7 mouse cellular contexts compared by ENCODE assay signal in the genomic region with DNA sequence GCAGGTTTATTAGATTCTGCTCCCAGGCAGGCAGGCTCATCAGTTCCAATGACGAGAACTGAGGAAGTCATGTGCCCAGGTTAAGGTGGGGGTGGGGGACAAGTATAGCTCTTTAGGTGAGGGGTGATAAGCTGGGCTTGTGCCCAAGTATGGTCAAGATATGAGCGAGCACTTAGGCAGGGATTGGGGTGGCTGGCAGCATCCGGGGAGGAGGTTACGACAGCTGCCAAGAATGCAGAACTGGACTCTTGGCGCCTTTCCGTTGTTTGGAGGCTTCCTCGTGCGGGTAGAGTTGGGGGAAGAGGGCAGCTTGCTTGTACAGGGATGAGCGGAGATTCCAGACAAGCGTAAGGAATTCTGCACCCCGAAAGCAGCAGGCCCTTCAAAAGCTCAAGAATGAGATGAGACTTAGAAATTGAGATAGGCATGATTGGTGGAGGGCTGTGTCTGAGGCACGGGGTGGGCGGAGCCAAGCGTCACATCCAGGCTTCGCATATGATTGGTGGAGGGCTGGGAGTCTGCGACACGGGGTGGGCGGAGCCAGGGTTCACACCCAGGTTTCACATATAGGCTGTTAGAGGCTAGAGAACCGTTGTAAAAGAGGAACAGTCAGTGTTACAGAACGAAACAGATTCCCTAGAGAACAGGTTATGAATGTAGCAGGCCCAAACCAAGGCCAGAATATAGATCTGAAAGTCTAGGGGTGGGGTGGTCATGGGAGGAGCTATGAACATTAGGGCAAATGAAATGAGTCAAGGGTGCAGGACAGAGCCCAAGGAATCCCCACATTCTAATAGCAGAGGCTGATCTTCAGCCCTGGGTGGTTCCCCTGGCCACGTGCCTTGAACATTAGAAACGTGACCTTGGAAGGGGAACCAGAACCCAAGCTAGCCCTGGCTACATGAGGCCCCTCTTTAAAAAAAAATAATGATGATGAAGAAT. TPM values are rescaled to one million over a fixed set of nuclear protein-coding genes. Genes with fewer than 3 reads are reported as not detected.
DNase-seq lines count a peak whose midpoint lies in the region; ATAC-seq lines count a peak whose summit lies in the region.

No protein-coding gene starts in this region.

- peak overlapping the region; percentile 14; the same call in 1 of the 2 replicates for H3K9ac ChIP-seq in embryonic facial prominence, embryonic 11.5 days (replicated peaks; ENCODE audit: low read length)
- H3K9ac ChIP-seq in midbrain, embryonic 11.5 days (ENCODE audit: low read length): peak overlapping the region; percentile 7; the same call in 1 of the 2 replicates

- no peaks in the 10 kb centered on the region for H3K4me1 ChIP-seq in embryonic facial prominence, embryonic 11.5 days (ENCODE audit: control insufficient read depth, insufficient read depth, low read length)
- no peaks in the 10 kb centered on the region for H3K4me1 ChIP-seq in midbrain, embryonic 11.5 days (ENCODE audit: control insufficient read depth, insufficient read depth, low read length)

- no peaks in the 10 kb centered on the region for H3K27me3 ChIP-seq in embryonic facial prominence, embryonic 11.5 days (ENCODE audit: control insufficient read depth, insufficient read depth, low read length)
- H3K27me3 ChIP-seq in midbrain, embryonic 11.5 days (ENCODE audit: control insufficient read depth, insufficient read depth, low read length): no peaks in the 10 kb centered on the region

- intact Hi-C loops in left cerebral cortex, postnatal 4 days (cut with DNase I): no loop called here

- DNase-seq in adrenal gland, postnatal 25 days: peak; percentile 64
- DNase-seq in embryonic facial prominence, embryonic 11.5 days (ENCODE audit: low spot score): peak; percentile 82
- DNase-seq in heart, adult 11 months: peak; percentile 99
- peak; percentile 55 for DNase-seq in kidney, adult 11 months
- DNase-seq in left cerebral cortex, postnatal 4 days: peak; percentile 88
- peak; percentile 95 for DNase-seq in midbrain, embryonic 11.5 days (ENCODE audit: low spot score, missing footprints)
- DNase-seq in skeletal muscle tissue, adult 2 months (ENCODE audit: low read depth, low spot score): peak; percentile 71

- H3K27ac ChIP-seq in embryonic facial prominence, embryonic 11.5 days (replicated peaks; ENCODE audit: low read depth, low read length): no peak overlapping the region
- no peak overlapping the region for H3K27ac ChIP-seq in midbrain, embryonic 11.5 days (ENCODE audit: low read depth, low read length)

- 27% methylated on average over 22 of the region's 22 CpGs for WGBS in embryonic facial prominence, embryonic 11.5 days
- WGBS in midbrain, embryonic 11.5 days: 29% methylated on average over 22 of the region's 22 CpGs

- H3K4me3 ChIP-seq in embryonic facial prominence, embryonic 11.5 days (ENCODE audit: low read depth, low read length): peak overlapping the region; percentile 25
- peak overlapping the region; percentile 15 for H3K4me3 ChIP-seq in midbrain, embryonic 11.5 days (ENCODE audit: low read depth, low read length)

- no peaks in the 10 kb centered on the region for H3K36me3 ChIP-seq in embryonic facial prominence, embryonic 11.5 days (replicated peaks; ENCODE audit: control insufficient read depth, insufficient read depth, low read depth, low read length)
- no peaks in the 10 kb centered on the region for H3K36me3 ChIP-seq in midbrain, embryonic 11.5 days (ENCODE audit: control insufficient read depth, insufficient read depth, low read length)

- H3K4me2 ChIP-seq in embryonic facial prominence, embryonic 11.5 days (ENCODE audit: low read depth, low read length): peak overlapping the region; percentile 35
- peak overlapping the region; percentile 36 for H3K4me2 ChIP-seq in midbrain, embryonic 11.5 days

- no peaks in the 10 kb centered on the region for H3K9me3 ChIP-seq in embryonic facial prominence, embryonic 11.5 days (replicated peaks; ENCODE audit: control insufficient read depth, low read length)
- no peaks in the 10 kb centered on the region for H3K9me3 ChIP-seq in midbrain, embryonic 11.5 days (ENCODE audit: control insufficient read depth, low read length)

- peak; percentile 96 for ATAC-seq in embryonic facial prominence, embryonic 11.5 days (replicated peaks; ENCODE audit: insufficient number of reproducible peaks, low FRiP score, low TSS enrichment, low read depth)
- ATAC-seq in midbrain, embryonic 11.5 days (ENCODE audit: low FRiP score): peak; percentile 99

RNA-seq across cellular contexts. Expression of a gene that starts 53.7 kb away (rescaled TPM):
- total RNA-seq in adrenal gland, postnatal 25 days (2021): 18.4 and 19.8 TPM in 2 replicates
- polyA plus RNA-seq in embryonic facial prominence, embryonic 11.5 days (2014; fragmentation: Nextera tagmentation; extraction: Ambion mirVana): 0.25 and 0.54 TPM in 2 replicates
- total RNA-seq in left cerebral cortex, postnatal 4 days (2021): under 1 TPM; 0.22 to 0.40 TPM
- polyA plus RNA-seq in midbrain, embryonic 11.5 days (2014; fragmentation: Nextera tagmentation; extraction: Ambion mirVana): 0.74 and 1.2 TPM in 2 replicates

Comparison
In these comparisons a context has a peak if more than half of its experiments do, and no peak if none do; other contexts are left out.
1. RNA of a gene that starts 53.7 kb away (total RNA-seq): 18.4 to 19.8 TPM in adrenal gland, postnatal 25 days; 0.22 to 0.40 TPM in left cerebral cortex, postnatal 4 days; every median in the first group is over 10 times any median in the second.
2. Peak in every context shown above with its lines, with median percentiles within 50 percentile points of each other: DNase-seq.